Mouse (Mus musculus) embryo, embryonic 10.5 days (tissue): ENCODE results near the gene Pcnx2.

Source experiments
- DNase-seq: peaks from one replicate; pipeline ENCODE4 v3.0.0-alpha.2; 2015; ENCODE audit warnings: low spot score

Gene Pcnx2

GRCm38 (mm10) chr8:125818796-125819195 lies 79.3 kb downstream of the Pcnx2 start:
- DNase-seq = no peak

- DNase-seq = no peak
Observed at GRCm38 (mm10) chr8:125816742-125817141, 81.4 kb downstream of the Pcnx2 start.

GRCm38 (mm10) chr8:125808826-125809225 lies 89.3 kb downstream of the Pcnx2 start:
- DNase-seq = no peak

- DNase-seq = no peak
Observed at GRCm38 (mm10) chr8:125807905-125808310, 90.2 kb downstream of the Pcnx2 start.

GRCm38 (mm10) chr8:125806459-125806858 lies 91.7 kb downstream of the Pcnx2 start:
- peak; percentile 19 for DNase-seq

- no peak for DNase-seq
Observed at GRCm38 (mm10) chr8:125796970-125797369, 101.1 kb downstream of the Pcnx2 start.

- DNase-seq = no peak
Observed at GRCm38 (mm10) chr8:125795341-125795740, 102.8 kb downstream of the Pcnx2 start.

GRCm38 (mm10) chr8:125792816-125793455 lies 105.2 kb downstream of the Pcnx2 start:
- DNase-seq = no peak

GRCm38 (mm10) chr8:125786886-125787285 lies 111.2 kb downstream of the Pcnx2 start:
- DNase-seq = no peak

GRCm38 (mm10) chr8:125782161-125782560 lies 116.0 kb downstream of the Pcnx2 start:
- DNase-seq = no peak

- no peak for DNase-seq
Observed at GRCm38 (mm10) chr8:125779656-125780055, 118.5 kb downstream of the Pcnx2 start.

GRCm38 (mm10) chr8:125778919-125779318 lies 119.2 kb downstream of the Pcnx2 start:
- DNase-seq = no peak

GRCm38 (mm10) chr8:125777478-125778164 lies 120.5 kb downstream of the Pcnx2 start:
- DNase-seq = no peak

GRCm38 (mm10) chr8:125776800-125777199 lies 121.3 kb downstream of the Pcnx2 start:
- no peak for DNase-seq

GRCm38 (mm10) chr8:125776314-125776713 lies 121.8 kb downstream of the Pcnx2 start:
- no peak for DNase-seq

GRCm38 (mm10) chr8:125775031-125775430 lies 123.1 kb downstream of the Pcnx2 start:
- DNase-seq = no peak

GRCm38 (mm10) chr8:125773281-125773803 lies 124.8 kb downstream of the Pcnx2 start:
- DNase-seq = no peak

GRCm38 (mm10) chr8:125772300-125772699 lies 125.8 kb downstream of the Pcnx2 start:
- no peak for DNase-seq

GRCm38 (mm10) chr8:125768079-125768478 lies 130.0 kb downstream of the Pcnx2 start:
- no peak for DNase-seq

GRCm38 (mm10) chr8:125763066-125763786 lies 134.9 kb downstream of the Pcnx2 start:
- no peak for DNase-seq

- DNase-seq = peak; percentile 16
Observed at GRCm38 (mm10) chr8:125759022-125759421, 139.1 kb downstream of the Pcnx2 start.

GRCm38 (mm10) chr8:125757106-125757496 lies 141.0 kb downstream of the Pcnx2 start:
- no peak for DNase-seq
